Mouse (Mus musculus) ovary, postnatal 14 days (tissue): Measurements from ENCODE around the gene Defb39.

Experiments used
- DNase-seq: peaks from one replicate; pipeline ENCODE4 v3.0.0; 2022; ENCODE audit warnings: low spot score

The Defb39 gene

DNA sequence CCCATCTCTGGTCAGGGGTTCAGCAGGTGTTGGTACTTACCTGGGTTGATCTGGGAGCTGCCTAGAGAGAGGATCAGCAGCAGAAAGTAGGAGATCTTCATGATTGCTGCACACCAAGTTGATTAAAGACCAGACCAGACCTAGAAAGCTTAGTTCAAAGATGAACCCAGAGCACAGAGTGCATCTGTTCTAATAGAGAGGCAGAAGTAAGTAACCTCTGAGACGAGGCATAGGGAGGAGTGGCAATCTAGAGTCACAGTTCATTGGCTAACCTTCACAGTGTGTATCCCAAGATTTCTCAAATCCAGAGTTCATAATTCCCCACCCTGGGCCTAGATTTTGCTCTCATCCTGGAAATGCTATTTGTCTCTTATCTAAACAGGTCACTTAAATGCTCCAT, at the start of gene Defb39:
TSS of gene Defb39 (minus strand) at position 101 of the 400 bp plus-strand sequence.
- no peak for DNase-seq

GRCm38 (mm10) chr8:19066013-19066412, 1.4 kb upstream of the Defb39 start:
- no peak for DNase-seq

GRCm38 (mm10) chr8:19062891-19063290, 1.7 kb downstream of the Defb39 start:
- DNase-seq: no peak

- DNase-seq: no peak
Observed at GRCm38 (mm10) chr8:19045242-19045641, 19.4 kb downstream of the Defb39 start.

DNA sequence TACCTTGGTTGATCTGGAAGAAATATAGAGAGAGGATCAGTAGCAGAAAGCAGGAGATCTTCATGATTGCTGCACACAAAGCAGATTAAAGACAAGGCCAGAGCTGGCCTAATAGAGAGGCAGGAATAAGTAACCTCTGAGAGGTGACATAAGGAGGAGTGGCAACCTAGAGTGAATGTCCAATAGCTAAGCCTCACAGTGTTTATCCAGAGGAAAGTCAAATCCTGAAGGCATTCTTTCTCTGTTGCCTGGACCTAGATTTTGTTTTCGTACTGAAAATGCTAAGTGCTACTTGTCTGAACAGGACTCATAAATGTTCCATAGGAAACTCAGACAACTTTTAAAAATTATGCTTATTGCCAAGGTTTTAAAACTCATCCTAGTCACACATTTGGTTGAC, 38.1 kb downstream of the Defb39 start, which contains the start of gene Defb38:
TSS of gene Defb38 (minus strand) at position 101 of the 400 bp plus-strand sequence.
- DNase-seq: no peak
